Comparison of ENCODE assay signal across 19 mouse cellular contexts in genomic region chr6:10744056-10744455, GRCm38 (mm10).
A peak's percentile ranks its signal among the peaks of the same experiment; 100 is the strongest.
DNase-seq lines count a peak whose midpoint lies in the region; ATAC-seq and TF ChIP-seq lines count a peak whose summit lies in the region.
"Had no signal": no experiment of that assay in that cellular context is flagged by ENCODE, and none has a peak within 500 bp of the region (broad histone marks: within the 10 kb centered on the region; RNA-seq: fewer than 3 reads in every experiment).

No protein-coding gene starts in this region.

- no peak for TF ChIP-seq POLR2A in brain, embryonic 14.5 days (IDR thresholded peaks at IDR 0.05; ENCODE audit: borderline replicate concordance, extremely low read depth, insufficient read depth, insufficient read length, poor library complexity, severe bottlenecking)

- no peak for TF ChIP-seq CTCF in brain, embryonic 14.5 days (IDR thresholded peaks at IDR 0.05; ENCODE audit: borderline replicate concordance, extremely low read depth, insufficient read depth, insufficient read length)

- peak; percentile 98 for ATAC-seq in frontal cortex, adult (ENCODE audit: low TSS enrichment)
- ATAC-seq: forebrain, embryonic 14.5 days; forebrain, embryonic 16.5 days had no signal

- no peak for DNase-seq in frontal cortex, postnatal 25 days (ENCODE audit: low spot score in 2 of 2)
- DNase-seq in right cerebral cortex, adult 18-20 months, result peak; percentile 2
- no peak for DNase-seq in right cerebral cortex, postnatal 14 days
- DNase-seq in brain, embryonic 14.5 days (ENCODE audit: low read depth), result peak; percentile 29
- DNase-seq in kidney, postnatal 36 days, result no peak
- no peak for DNase-seq in spleen, postnatal 14 days (ENCODE audit: low spot score in 2 of 2)
- DNase-seq: adrenal gland, adult 2 months; adrenal gland, postnatal 10 days; adrenal gland, postnatal 25 days; cerebellum, adult 11 months; cerebellum, adult 18-20 months; cerebellum, adult 8-10 months; cerebellum, adult 9-11 months; cerebellum, postnatal 14 days; cerebellum, postnatal 36 days; embryo, embryonic 11 days had no signal

Comparison
In these comparisons a context has a peak if more than half of its experiments do, and no peak if none do; other contexts are left out.
1. DNase-seq: peak in right cerebral cortex, adult 18-20 months (single experiment) and brain, embryonic 14.5 days (single experiment); none in frontal cortex, postnatal 25 days (0 of 2), right cerebral cortex, postnatal 14 days (single experiment), kidney, postnatal 36 days (0 of 2) and spleen, postnatal 14 days (0 of 2).